Mouse (Mus musculus) heart, embryonic 13.5 days (tissue): Measurements from ENCODE around the gene Rsph14. TPM values are rescaled to one million over a fixed set of nuclear protein-coding genes. Genes with fewer than 3 reads are reported as not detected.

Experiments
- ATAC-seq: fragments of 200-750 bp; cut with Nextera tagmentation; 2 replicates; pipeline ENCODE4 v1.8.0; 2017; ENCODE audit warnings: moderate TSS enrichment; ENCODE audit not compliant: insufficient number of reproducible peaks, low FRiP score, low TSS enrichment; ENCODE audit errors: extremely low read depth
- H3K27ac ChIP-seq: fragments of 300-500 bp; sonication (generic); replicated peaks from 2 replicates; pipeline ENCODE4 v1.5.1; 2015; ENCODE audit warnings: moderate library complexity, mild to moderate bottlenecking, inconsistent platforms
- H3K27me3 ChIP-seq: fragments of 300-500 bp; sonication (generic); replicated peaks from 2 replicates; pipeline ENCODE4 v1.6.1; 2015; ENCODE audit warnings: mild to moderate bottlenecking, inconsistent platforms
- H3K36me3 ChIP-seq: fragments of 300-500 bp; sonication (generic); 2 replicates; pipeline ENCODE4 v1.6.1; 2015; ENCODE audit warnings: mild to moderate bottlenecking, inconsistent platforms
- H3K4me1 ChIP-seq: fragments of 300-500 bp; sonication (generic); 2 replicates; pipeline ENCODE4 v1.6.1; 2015; ENCODE audit warnings: inconsistent platforms
- H3K4me2 ChIP-seq: fragments of 300-500 bp; sonication (generic); 2 replicates; pipeline ENCODE4 v1.6.1; 2015; ENCODE audit warnings: inconsistent platforms, mild to moderate bottlenecking, moderate library complexity
- H3K4me3 ChIP-seq: fragments of 300-500 bp; sonication (generic); 2 replicates; pipeline ENCODE4 v1.5.1; 2015; ENCODE audit warnings: moderate library complexity, mild to moderate bottlenecking, inconsistent platforms
- H3K9ac ChIP-seq: fragments of 300-500 bp; sonication (generic); 2 replicates; pipeline ENCODE4 v1.6.1; 2015; ENCODE audit warnings: inconsistent platforms, mild to moderate bottlenecking, moderate library complexity
- H3K9me3 ChIP-seq: fragments of 300-500 bp; sonication (generic); 2 replicates; pipeline ENCODE4 v1.6.1; 2016; ENCODE audit warnings: inconsistent platforms
- WGBS: fragments of 180-500 bp; shearing (Covaris S2); methylation state at CpG from one replicate; pipeline ENCODE4 v1.1.7; 2015; ENCODE audit warnings: mixed read lengths; 5-methylcytosine and 5-hydroxymethylcytosine counted together
- polyA plus RNA-seq: library from polyadenylated mRNA; unstranded; fragments of >200 nt; fragmentation: Nextera tagmentation; extraction: Ambion mirVana; gene quantifications from 2 replicates; pipeline ENCODE4 v1.2.1, GENCODE M21; 2015

Gene Rsph14
- polyA plus RNA-seq, 1 experiment from 2014 or later: not detected

DNA sequence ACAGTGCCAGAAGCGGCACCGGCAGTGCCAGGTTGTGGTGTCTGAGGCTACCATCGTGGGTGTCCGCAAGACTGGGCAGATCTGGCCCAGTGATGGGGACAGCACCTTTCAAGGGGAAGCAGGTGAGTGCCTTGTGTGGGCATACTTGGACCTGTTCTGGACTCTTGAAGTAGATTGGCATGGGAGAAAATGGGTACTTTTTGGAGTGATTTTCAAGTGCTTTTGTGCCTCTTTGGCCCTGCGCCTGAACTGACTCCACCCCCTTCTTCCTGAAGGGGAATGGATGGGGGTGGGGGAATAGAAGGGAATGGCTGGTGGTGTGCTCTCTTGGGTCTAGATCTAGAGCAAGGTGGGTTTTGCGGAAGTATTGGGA, 29.8 kb upstream of the Rsph14 start:
- peaks cover 32% of the 10 kb centered on the region for H3K27me3 ChIP-seq
- peaks cover 10% of the 10 kb centered on the region for H3K36me3 ChIP-seq
- no peaks in the 10 kb centered on the region for H3K9me3 ChIP-seq
- H3K27ac ChIP-seq: no peak overlapping the region
- H3K9ac ChIP-seq: peak overlapping the region; percentile 93
- H3K4me3 ChIP-seq: peak overlapping the region; percentile 90
- 18% methylated on average over 6 of the region's 6 CpGs for WGBS
- ATAC-seq: no peak
- peak overlapping the region; percentile 77 for H3K4me2 ChIP-seq
- H3K4me1 ChIP-seq: peaks cover 58% of the 10 kb centered on the region

DNA sequence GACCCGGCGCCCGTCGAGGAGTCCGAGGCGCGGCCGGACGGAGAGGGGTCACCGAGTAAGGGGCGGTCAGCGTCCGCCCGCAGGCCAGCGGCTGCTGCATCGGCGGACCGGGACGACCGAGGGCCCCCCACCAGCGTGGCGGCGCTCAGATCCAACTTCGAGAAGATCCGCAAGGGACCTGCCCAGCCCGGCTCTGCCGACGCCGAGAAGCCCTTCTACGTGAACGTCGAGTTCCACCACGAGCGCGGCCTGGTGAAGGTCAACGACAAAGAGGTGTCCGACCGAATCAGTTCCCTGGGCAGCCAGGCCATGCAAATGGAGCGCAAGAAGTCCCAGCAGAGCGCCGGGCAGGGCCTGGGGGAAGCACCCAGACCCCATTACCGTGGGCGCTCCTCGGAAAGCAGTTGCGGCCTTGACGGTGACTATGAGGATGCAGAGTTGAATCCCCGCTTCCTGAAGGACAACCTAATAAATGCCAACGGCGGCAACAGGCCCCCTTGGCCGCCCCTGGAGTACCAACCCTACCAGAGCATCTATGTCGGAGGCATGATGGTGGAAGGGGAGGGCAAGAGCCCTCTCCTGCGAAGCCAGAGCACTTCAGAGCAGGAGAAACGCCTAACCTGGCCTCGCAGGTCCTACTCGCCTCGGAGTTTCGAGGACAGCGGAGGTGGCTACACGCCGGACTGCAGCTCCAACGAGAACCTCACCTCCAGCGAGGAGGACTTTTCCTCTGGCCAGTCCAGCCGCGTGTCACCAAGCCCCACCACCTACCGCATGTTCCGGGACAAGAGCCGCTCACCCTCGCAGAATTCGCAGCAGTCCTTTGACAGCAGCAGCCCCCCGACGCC, 29.2 kb upstream of the Rsph14 start:
- peaks cover 38% of the 10 kb centered on the region for H3K27me3 ChIP-seq
- no peak overlapping the region for H3K27ac ChIP-seq
- peaks cover 10% of the 10 kb centered on the region for H3K36me3 ChIP-seq
- H3K4me2 ChIP-seq: peak overlapping the region; percentile 77
- no peak for ATAC-seq
- H3K4me3 ChIP-seq: peak overlapping the region; percentile 90
- H3K4me1 ChIP-seq: peaks cover 55% of the 10 kb centered on the region
- 2% methylated on average over 71 of the region's 71 CpGs for WGBS
- H3K9me3 ChIP-seq: no peaks in the 10 kb centered on the region
- H3K9ac ChIP-seq: peak overlapping the region; percentile 93

DNA sequence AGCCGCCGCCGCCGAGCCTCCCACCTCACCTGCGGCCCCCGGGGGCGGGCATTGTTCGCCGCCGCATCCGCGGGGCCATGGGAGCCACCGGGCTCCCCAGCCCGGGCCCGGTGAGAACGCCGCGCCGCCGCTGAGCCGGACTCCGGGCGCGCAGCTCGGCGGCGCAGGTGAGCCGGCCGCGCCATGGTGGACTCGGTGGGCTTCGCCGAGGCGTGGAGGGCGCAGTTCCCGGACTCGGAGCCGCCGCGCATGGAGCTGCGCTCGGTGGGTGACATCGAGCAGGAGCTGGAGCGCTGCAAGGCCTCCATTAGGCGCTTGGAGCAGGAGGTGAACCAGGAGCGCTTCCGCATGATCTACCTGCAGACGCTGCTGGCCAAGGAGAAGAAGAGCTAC, 28.5 kb upstream of the Rsph14 start:
- peaks cover 58% of the 10 kb centered on the region for H3K4me1 ChIP-seq
- no peak overlapping the region for H3K27ac ChIP-seq
- under 1% methylated on average over 46 of the region's 48 CpGs for WGBS

DNA sequence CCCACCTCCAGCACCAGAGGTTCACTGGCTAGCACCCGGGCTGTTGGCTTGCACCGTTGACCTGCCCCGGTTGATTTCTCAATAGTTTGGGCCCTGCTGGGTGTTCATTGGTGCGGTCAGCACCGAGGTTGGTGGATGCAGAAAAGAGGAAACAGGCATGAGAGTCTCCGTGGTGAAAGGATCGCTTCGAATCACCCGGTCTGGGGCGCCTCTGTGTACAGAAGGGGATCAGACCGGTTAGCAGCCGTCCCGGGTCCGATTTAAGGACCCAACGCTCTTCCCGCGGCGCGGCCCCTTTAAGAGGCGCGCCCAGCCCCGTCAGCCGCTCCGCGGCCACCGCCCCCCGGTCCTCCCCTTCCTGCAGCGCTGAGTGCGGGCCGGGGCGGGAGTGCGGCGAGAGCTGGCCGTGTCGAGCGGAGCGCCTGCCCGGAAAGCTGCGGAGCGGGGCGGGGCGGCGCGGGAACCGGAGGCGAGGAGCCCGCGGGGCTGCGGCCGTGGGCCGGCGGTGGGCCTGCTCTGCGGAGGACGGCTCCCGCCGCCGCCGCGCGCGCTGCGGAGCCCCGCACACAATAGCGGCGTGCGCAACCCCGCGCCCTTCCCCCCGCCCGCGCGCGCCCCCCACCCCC, 27.9 kb upstream of the Rsph14 start, which contains the start of gene Bcr:
TSS of gene Bcr (plus strand) at position 376 of the 626 bp plus-strand sequence.
- WGBS: under 1% methylated on average over 33 of the region's 73 CpGs
- Histone ChIP-seq H3K27me3 (peaks cover 45% of the 10 kb centered on the region), H3K9me3 (no peaks in the 10 kb centered on the region), H3K4me3 (peak within 1 kb of the TSS; percentile 90), H3K9ac (peak within 1 kb of the TSS; percentile 93), H3K27ac (no peak within 1 kb of the TSS), H3K4me2 (peak within 1 kb of the TSS; percentile 77), H3K36me3 (peaks cover 6% of the 10 kb centered on the region; the same call in 1 of the 2 replicates), H3K4me1 (peaks cover 56% of the 10 kb centered on the region)
- ATAC-seq: peak; percentile 70

More for the DNA sequence above, 28.5 kb upstream of the Rsph14 start:
- peaks cover 9% of the 10 kb centered on the region for H3K36me3 ChIP-seq
- H3K4me3 ChIP-seq: peak overlapping the region; percentile 90
- H3K9me3 ChIP-seq: no peaks in the 10 kb centered on the region
- peak overlapping the region; percentile 77 for H3K4me2 ChIP-seq
- ATAC-seq: no peak
- peaks cover 43% of the 10 kb centered on the region for H3K27me3 ChIP-seq
- H3K9ac ChIP-seq: peak overlapping the region; percentile 93

DNA sequence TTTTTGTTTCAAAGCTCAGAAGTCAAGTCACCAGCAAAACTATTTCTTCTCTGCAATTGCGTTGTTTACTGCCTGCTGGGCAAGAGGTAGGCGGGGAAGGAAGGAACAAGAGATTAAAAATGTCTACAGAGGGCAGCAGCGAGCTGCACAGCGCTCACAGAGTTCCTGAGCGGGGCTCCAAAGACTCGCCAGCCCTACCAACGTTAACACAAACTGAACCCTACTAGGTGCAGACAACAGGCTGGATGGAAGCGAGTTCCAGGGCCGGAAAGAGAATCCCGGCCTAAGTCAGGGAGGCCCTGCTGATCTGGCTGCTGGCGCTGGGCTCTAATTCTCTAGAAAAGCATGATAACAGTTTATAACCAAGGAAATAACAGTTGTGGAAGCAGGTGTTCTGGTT, 27.0 kb upstream of the Rsph14 start:
- no peak for ATAC-seq
- H3K9ac ChIP-seq: no peak overlapping the region
- WGBS: 2% methylated on average over 11 of the region's 11 CpGs
- H3K9me3 ChIP-seq: no peaks in the 10 kb centered on the region
- H3K4me1 ChIP-seq: peaks cover 58% of the 10 kb centered on the region
- H3K4me3 ChIP-seq: peak overlapping the region; percentile 90
- peak overlapping the region; percentile 77 for H3K4me2 ChIP-seq
- H3K36me3 ChIP-seq: no peaks in the 10 kb centered on the region
- H3K27me3 ChIP-seq: peaks cover 45% of the 10 kb centered on the region
- H3K27ac ChIP-seq: no peak overlapping the region

DNA sequence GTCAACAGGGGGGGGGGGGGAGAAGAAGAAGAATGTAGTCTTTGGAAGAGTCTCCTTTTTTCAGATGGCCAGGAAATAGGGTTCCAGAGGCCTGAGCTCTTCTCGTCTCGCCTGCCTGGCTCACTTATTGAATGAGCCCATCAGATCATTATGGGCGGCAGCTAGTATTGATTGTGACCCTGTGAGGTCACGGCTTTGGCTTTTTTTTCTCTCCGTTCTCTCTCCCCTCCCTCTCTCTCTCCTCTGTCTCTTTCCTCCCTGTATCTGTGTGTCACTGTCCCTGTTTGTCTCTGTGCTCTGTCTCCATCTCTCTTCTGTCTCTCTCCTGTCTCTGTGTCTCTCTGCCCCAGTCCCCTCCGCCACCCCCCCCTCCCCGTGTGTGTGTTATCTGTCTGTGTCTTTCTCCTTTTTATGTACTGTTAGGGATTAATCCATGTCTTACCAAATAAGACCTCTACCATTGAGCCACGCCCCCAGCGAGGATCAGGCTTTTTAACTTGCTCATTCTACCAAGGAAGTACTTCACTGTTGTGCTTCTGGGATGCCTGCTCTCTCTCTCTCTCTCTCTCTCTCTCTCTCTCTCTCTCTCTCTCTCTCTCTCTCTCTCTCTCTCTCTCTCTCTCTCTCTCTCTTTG, 26.5 kb upstream of the Rsph14 start:
- peak overlapping the region; percentile 77 for H3K4me2 ChIP-seq
- no peaks in the 10 kb centered on the region for H3K9me3 ChIP-seq

DNA sequence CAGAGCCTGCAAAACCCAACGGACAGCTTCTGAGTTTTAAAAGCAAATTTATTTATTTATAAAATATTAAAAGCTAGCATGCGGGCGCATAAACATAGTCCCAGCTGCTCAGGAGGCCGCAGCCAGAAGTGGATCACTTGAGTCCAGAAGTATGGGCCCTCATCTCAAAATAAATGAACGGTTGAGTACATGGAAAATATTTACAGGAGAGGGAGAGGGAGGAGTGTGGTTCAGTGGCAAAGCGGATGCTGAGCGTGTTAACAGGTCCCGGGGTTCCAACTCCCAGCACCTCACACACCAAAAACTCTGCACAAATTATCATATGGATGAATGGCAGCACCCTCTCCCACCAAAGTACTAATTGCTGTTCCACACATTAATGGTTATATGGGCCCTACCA, 25.9 kb upstream of the Rsph14 start:
- Histone ChIP-seq H3K9ac (no peak overlapping the region), H3K27ac (no peak overlapping the region), H3K4me3 (no peak overlapping the region), H3K9me3 (no peaks in the 10 kb centered on the region), H3K4me2 (no peak overlapping the region), H3K36me3 (no peaks in the 10 kb centered on the region), H3K27me3 (peaks cover 47% of the 10 kb centered on the region), H3K4me1 (peaks cover 58% of the 10 kb centered on the region)
- no peak for ATAC-seq
- 68% methylated on average over 8 of the region's 8 CpGs for WGBS

More for the DNA sequence above, 26.5 kb upstream of the Rsph14 start:
- Histone ChIP-seq H3K9ac (no peak overlapping the region), H3K4me3 (no peak overlapping the region), H3K27me3 (peaks cover 45% of the 10 kb centered on the region), H3K36me3 (no peaks in the 10 kb centered on the region), H3K27ac (no peak overlapping the region), H3K4me1 (peaks cover 58% of the 10 kb centered on the region)
- WGBS: 52% methylated on average over 9 of the region's 9 CpGs
- ATAC-seq: no peak

DNA sequence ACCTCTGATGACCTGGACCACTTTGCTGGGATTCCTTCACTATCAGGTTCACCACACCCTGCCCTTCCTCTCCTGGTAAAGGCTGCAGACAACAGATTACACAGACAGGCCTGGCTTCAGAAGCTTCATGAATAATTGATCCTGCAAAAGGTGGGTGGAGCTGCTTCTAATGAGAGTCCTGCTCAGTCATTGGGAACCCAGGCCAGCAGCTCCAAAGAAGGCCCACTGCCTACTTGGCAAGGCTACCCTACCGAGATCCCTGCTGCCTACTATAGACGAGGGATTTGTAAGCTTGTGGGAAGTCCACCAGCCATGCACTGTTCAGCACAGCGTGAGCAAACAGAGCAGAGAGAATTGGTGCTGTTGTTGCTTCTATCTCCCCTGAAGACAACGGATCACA, 23.9 kb upstream of the Rsph14 start:
- Histone ChIP-seq H3K9me3 (no peaks in the 10 kb centered on the region), H3K27me3 (peaks cover 53% of the 10 kb centered on the region), H3K27ac (no peak overlapping the region), H3K4me1 (peaks cover 39% of the 10 kb centered on the region), H3K36me3 (no peaks in the 10 kb centered on the region), H3K9ac (no peak overlapping the region), H3K4me2 (no peak overlapping the region), H3K4me3 (no peak overlapping the region)
- no peak for ATAC-seq
- WGBS: 23% methylated on average over 4 of the region's 4 CpGs

DNA sequence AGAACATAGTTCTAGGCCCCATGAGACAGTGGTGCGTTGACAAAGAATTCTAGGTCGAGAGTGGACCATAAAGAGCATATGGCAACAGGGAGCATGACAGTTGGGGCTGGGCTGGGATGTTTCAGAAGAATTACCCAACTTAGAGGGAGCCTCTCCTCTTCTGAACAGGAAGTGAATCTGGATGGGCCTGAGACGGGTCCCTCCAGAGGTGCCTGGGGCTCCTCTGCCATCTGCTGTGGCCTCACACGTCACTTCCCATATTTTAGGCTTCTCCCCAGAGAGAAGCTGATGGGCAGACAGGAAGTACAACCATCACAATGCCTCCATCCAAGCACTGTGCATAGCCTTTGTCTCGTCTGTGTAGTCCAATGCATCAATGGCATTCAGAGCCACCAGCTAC, 23.3 kb upstream of the Rsph14 start:
- Histone ChIP-seq H3K9me3 (no peaks in the 10 kb centered on the region), H3K4me3 (no peak overlapping the region), H3K27me3 (peaks cover 58% of the 10 kb centered on the region), H3K4me1 (peaks cover 37% of the 10 kb centered on the region), H3K9ac (no peak overlapping the region), H3K4me2 (no peak overlapping the region), H3K27ac (no peak overlapping the region), H3K36me3 (no peaks in the 10 kb centered on the region)
- no peak for ATAC-seq
- 69% methylated on average over 5 of the region's 5 CpGs for WGBS

DNA sequence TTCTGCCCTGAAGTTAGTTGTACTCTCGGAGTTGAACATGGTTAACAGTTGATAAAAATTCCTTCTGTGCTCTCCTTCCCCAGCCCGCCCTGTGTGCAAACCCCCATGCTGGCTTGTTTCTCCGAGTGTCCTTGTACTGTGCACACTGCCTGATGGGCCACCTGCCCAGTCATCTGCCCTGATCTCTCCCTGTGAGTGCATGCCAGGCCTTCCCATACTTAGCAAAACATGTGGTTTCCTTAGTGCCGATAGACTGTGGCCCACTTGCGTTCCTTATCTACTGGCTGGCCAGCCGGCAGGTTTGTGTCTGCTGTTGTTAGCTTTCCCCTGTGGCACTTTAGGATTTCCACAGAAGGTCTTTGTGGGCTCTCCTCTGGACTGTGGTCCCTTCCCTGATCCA, 21.7 kb upstream of the Rsph14 start:
- Histone ChIP-seq H3K27ac (peak overlapping the region; percentile 53; the same call in 1 of the 2 replicates), H3K4me3 (no peak overlapping the region), H3K27me3 (peaks cover 60% of the 10 kb centered on the region), H3K4me2 (no peak overlapping the region), H3K9me3 (no peaks in the 10 kb centered on the region), H3K4me1 (peaks cover 28% of the 10 kb centered on the region), H3K36me3 (no peaks in the 10 kb centered on the region), H3K9ac (peak overlapping the region; percentile 42; the same call in 1 of the 2 replicates)
- 21% methylated on average over 6 of the region's 6 CpGs for WGBS
- ATAC-seq: no peak

DNA sequence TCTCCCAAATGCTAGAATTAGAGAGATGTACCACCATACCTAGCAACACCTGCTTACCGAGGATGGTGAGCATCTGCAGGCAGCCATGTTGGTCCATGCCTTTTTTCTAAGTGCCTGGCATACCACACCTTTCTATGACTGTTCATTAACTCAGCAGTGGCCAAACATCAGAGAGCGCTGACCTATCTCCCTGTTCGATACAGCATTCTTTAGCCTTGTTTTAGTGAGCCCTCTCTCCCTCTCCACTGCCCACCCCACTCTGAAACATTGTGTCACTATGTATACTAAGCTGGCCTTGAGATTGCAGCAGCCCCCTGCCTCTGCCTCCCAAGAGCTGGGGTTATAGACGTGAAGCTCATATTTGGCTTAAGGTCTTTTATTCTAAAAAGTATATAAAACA, 21.3 kb upstream of the Rsph14 start:
- WGBS: 79% methylated on average over 4 of the region's 4 CpGs
- H3K9me3 ChIP-seq: no peaks in the 10 kb centered on the region
- no peak for ATAC-seq
- H3K4me1 ChIP-seq: peaks cover 28% of the 10 kb centered on the region
- H3K27me3 ChIP-seq: peaks cover 60% of the 10 kb centered on the region
- no peak overlapping the region for H3K4me2 ChIP-seq
- no peaks in the 10 kb centered on the region for H3K36me3 ChIP-seq
- H3K4me3 ChIP-seq: no peak overlapping the region
- H3K9ac ChIP-seq: no peak overlapping the region
- H3K27ac ChIP-seq: no peak overlapping the region
